Mouse (Mus musculus): Measurements from ENCODE around the gene Foxo1.

- TF ChIP-seq CTCF (IDR thresholded peaks at IDR 0.05; ENCODE audit: extremely low read depth, insufficient read length, insufficient replicate concordance, low read depth, low read length) (no peak), POLR2A (IDR thresholded peaks at IDR 0.05; ENCODE audit: low read depth, low read length) (no peak)
Measured at GRCm38 (mm10) chr3:52400284-52401161, 132.4 kb downstream of the Foxo1 start.

All from small intestine, adult 2 months (tissue).